Mouse (Mus musculus) lung, postnatal 25 days (tissue): ENCODE measurements around the gene Etnk2.

Experiments used
- DNase-seq: peaks from one replicate; pipeline ENCODE4 v3.0.0; 2022; ENCODE audit warnings: low spot score

The Etnk2 gene

DNA sequence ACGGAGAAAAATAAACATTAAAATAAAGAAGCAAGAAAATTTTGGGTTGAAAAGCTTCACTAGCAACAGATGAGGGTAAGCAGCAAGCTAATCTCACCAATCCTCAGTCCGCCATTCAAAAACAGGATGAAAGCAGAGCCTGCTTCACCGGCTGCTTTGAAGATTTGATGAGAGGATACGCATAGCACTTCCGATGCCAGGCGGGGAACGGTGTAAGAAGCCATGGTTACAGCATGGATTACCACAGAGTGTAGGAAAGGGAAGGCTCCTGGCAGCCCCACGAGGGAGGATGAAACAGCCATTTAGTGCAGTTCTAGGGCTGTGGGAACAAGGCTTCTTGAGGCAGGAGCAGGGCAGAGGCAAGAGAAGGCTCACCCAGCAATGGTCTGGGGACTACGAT is 11.6 kb upstream of the Etnk2 start:
- DNase-seq = no peak

DNA sequence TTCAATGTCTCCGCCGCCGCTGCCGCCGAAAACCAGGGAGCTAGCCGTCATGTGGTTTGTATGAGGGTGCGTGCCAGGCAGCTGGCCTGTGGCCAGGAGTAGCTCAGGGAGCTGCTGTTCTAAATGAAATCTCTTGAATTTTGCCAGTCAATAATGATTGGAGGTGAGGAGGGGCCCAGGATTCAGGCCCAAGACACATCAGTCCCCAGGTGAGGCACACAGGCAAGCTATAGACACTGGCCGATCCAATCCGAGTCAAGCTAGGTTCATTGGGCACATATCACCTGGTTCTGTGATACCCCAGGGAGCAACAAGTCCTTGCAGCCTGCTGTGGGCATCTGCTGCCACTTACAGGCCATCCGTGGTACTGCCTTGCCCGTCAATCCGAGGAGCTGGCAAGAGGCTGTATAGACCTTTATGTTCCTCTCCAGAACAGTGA is 10.0 kb upstream of the Etnk2 start:
- peak; percentile 79 for DNase-seq

DNA sequence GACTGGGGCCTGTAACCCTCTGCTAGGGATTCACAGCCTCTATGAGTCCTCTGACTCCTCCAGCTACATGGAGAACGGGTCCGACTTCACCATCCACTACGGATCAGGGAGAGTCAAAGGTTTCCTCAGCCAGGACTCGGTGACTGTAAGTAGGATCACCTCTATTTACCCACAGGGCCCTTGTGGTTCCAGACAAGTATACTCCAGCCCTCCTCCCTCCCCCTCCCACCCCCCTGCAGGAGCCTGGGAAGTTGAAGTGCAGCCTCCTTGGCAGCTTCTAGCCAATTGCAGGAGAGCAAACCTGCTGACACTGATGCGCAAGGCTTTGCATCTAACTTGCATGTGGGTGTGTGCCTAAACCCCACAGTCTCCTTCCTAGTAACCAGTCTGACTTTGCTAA is 7.9 kb upstream of the Etnk2 start:
- DNase-seq = no peak

DNA sequence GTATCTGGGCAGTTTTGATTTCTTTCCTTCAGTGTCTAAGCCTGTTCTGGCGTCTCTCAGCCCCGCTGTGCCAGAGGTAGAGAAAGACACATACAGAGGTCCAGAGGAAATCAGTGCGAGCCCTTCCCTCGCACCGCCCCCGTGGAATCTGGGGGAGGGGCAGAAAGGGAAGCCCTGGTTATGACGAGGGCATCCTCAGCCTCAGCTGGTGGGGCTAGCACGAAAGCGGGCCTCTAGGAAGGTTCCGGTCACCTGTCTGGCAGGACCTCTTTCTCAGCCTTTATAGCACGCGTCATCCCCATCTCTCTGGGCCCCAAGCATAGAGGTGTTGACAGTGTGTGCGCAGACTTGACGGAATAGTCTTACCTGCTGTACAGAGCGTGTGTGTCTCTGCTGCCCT is 7.5 kb upstream of the Etnk2 start:
- no peak for DNase-seq

DNA sequence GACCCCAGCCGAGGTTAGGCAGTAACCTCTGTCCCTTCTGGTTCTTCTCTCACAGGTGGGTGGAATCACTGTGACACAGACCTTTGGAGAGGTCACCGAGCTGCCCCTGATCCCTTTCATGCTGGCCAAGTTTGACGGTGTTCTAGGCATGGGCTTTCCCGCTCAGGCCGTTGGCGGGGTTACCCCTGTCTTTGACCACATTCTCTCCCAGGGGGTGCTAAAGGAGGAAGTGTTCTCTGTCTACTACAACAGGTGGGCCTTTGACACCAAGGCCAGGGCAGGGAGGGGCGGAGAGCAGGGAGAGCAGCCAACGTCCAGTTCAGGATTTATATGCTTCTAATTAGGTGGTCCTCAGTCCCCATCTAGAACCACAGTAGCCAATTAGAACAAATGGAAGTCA is 7.0 kb upstream of the Etnk2 start:
- DNase-seq = no peak

DNA sequence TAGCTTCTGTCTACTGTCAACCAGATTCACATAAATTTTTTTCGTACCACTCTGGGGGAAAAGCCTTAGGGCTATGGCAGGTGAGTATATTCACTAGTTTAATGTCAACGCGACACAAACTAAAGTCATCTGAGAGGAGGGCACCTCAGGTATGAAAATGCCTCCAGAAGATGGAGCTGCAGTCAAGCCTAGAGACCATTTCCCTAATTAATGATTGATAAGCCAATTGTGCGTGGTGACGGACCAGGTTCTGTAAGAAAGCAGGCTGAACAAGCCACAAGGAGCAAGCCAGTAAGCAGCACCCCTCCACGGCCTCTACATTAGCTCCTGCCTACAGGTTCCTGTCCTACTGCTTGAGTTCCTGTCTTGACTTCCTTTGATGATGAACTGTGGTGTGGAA is 2.4 kb upstream of the Etnk2 start:
- no peak for DNase-seq

DNA sequence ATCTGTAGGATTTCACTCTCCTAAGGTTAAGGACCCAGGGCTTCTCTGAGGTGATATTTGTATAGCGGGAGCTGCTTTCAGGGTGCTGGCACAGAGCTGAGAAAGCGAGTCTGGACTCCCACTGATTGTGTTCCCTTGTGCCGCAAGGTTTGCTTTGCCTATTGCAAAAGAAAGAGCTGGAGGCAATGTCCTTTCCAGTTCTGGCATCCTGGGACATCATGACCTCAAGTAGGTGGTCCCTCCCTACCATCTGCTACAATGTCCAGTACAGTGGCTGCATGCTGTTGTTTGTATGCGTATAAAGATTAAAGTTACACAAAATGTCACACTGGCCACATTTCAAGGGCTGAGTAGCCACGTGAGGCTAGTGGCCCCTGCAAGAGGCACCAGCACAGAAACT is 1.3 kb upstream of the Etnk2 start:
- no peak for DNase-seq

DNA sequence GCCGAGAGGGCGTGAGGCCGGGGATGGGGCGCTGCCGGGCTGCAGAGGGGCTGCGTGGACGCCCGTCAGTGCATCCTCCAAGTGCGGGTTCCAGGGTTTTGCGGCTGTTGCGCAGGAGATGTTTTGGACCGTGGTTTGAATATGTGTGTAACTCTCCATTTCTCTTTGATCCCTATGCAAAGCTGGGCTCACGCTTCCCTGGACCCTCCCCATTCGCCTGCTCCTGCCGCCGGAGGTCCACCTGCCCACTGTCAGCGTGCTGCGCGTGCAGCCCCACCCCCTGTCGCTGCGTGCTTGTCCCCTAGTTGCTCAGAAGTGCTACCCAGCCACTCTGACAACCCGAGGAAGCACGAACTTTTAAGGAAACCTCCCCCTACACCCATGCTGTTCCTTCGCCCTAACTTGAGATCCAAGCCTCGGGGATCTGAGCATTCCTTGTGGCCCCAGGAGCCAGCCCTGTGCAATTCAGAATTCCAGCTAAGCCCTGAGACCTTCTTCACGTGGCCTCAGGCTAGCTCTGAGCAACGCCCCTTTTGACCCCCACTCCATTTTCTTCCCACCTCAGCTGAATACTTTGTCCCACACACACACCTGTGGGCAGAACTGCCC is 754 bp downstream of the Etnk2 start:
- DNase-seq = no peak

DNA sequence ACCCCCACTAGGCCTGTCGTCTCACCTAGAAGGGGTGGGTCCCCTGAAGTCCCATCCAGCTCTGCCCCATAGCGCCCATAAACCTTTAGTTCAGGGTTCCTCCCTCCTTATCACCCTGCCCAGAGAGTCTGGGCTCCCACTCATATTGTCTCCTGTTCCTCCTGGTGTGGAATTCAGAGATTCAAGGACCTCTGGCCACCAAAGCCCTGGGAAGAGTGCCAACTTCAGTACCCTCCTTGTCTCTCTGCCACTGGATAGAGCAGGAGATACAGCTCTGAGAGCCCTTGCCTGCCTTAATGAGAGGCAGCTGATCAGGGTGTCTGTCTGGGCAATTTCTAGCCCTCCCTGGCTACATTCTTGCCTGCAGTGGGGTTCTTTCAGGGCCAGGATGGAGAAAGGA is 1.5 kb downstream of the Etnk2 start:
- DNase-seq = no peak

DNA sequence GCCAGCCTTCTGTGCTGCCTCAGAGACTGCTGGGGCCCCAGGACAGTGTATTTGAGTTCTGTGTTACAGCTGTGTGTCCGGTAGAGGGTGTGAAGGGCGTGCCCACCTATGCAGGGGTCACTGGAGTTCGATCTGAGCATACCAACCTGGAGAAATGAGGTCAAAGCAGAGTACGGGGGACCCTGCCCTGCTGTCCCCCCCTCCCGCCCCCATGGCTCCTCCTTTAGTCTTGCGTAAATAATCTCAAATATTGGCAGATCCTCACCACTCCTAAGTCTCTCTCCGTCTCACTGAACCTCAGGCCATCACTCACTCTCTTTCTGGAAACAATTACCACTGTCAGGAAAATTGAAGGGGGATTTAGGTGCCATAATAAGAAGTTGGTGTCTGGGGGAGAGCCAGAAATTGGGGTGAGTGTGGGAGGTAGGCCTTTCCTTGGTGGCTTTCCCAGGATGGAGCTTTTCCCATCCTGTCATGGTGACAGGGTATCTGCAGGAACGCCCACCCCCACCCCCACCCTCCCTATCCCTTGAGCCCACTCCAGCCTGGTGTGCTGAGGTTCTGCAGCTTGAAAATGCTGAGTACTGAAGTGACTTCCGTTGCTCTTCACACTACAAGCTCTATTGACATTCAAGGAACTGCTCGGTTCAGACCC is 3.7 kb downstream of the Etnk2 start:
- no peak for DNase-seq

DNA sequence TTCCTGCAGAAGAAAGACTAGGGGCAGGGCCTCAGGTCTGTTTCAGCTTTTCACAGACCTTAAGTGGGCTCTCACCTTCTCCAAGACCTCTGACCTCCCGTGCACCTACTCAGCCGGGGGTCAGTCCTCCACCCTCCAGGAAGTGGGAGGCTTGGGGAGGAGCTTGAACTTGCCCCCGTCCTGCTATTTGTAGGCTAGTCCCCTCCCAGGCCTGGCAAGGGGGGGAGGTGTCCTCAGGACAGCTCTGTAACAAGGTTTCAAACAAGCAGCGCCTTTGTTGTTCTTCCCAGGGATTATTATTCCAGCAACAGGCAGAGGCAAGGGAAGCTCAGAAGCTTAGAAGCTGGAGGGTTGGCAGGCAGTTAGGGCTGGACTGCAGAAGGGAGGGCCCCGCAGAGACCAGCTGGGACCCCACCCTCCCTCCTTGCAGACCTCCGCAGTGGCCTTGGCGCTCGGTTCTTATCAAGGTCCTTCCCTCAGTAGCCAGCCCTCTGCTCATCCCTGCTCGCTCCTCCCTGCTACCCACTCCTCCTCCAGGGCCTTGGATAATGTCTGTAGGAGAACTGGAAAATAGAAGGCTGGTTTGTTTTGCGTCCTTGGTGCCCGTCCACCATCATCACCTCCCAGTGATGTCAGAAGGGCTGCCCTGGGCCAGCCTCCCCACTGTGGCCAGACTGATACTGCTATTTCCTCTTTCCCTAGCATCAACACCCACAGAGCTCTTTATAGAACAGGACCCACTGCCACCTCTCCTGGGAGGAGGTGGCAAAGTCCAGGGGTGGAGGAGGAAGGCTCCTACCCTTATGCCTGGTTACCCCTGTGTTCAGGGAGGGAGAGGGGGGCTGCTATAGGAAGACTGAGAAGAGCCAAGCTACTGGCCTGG is 4.5 kb downstream of the Etnk2 start:
- no peak for DNase-seq

DNA sequence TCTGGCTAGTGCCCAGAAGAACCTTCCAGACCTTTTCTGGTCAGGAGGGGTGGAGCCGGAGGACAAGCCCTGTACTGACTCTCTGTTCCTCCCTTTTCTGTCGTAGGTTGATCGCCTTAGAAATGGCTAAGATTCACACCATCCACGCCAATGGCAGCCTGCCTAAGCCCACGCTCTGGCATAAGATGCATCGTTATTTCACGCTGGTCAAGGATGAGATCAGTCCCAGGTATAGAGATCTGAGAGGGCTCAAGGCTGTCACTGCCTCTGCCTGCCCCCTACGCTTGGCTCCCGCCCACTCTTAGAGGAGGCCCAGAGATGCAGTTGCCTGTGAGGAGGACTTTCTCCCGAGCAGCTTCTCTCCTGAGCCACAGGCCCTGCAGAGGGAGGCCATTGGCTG is 5.3 kb downstream of the Etnk2 start:
- no peak for DNase-seq

DNA sequence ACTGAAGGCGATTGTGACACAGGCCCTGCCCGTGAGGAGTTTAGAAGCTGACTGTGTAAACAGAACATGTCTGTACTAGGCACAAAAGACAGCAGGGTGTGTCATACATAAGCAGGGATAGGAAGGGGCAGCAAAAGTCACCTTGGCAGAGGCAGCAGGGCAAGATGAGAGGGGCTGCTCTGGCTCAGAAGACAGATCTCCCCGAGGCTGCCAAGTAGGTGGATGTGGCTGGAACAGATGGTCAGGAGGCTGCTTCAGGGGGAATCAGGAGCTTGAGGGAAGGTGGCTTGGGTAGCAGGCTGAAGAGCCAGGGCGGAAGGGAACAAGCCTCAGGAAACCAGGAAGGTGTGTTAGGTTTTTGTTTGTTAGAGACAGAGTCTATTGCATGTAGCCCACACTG is 7.0 kb downstream of the Etnk2 start:
- DNase-seq = no peak

DNA sequence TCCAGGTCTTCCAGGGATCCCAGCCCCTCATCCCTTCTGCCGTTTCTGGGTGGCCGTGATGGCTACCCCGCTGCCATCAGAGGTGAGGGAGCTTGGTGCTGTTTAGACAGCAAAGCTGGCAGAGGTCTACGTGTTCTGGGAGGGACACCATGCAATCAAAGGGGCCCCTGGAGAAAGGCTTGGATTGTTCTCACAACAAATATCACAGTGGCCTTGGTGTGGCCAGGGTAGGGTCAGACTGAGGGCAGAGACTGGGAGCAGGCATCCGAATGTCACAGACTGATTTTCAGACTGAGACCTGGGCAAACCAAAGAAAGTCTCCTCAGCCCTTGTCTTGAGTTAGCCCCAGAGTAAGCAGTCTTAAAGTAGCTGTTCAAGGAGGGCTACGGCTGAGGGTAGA is 8.1 kb downstream of the Etnk2 start:
- no peak for DNase-seq

DNA sequence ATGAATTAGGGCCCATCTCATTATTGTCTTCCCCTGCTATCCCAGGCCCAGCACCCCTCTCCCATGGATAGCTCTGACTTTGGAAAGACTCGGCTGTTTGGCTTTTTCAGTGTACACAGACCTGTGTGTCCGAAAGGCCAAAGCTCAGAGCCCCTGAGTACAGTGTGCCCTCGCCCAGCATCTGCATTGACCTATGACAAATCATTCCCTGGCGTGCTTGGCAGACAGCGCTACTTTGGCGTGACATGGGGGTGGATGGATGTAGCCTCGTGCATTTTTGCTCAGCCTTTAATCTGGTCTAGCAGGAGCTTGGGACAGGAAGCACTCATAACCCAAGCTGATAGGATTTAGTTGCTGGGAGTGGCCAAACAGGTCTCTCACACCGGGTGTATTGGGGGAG is 8.7 kb downstream of the Etnk2 start:
- DNase-seq = no peak

DNA sequence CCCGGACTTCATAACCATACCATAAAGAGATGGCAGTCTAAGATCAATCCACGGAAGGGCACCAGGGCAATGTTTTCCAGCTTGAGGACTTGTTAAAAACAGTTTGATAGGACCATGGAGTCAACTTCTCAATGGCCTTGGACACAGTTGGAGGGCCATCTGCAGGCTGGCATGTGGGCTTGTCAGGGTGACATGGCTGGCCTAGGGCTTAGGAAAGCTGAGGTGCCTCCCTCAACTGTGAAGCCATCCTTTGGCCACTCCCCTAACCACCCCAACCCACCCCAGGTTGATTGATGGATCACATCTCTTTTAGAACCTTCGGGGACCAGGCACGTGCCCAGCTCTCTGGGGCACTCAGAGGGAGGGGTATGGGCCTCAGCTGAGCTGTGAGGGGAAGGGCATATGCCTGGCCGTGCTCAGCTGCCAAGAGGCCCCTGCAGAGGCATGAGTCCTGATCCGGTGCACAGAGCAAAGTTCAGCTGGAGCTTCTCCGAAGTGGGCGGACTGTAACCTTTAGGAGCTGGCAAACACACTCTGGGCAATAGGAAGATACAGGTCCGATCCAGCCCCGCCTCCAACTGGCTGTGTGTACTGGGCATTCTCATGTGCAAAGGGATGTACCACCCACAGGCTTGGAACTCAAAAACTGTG is 12.4 kb downstream of the Etnk2 start:
- DNase-seq = no peak

DNA sequence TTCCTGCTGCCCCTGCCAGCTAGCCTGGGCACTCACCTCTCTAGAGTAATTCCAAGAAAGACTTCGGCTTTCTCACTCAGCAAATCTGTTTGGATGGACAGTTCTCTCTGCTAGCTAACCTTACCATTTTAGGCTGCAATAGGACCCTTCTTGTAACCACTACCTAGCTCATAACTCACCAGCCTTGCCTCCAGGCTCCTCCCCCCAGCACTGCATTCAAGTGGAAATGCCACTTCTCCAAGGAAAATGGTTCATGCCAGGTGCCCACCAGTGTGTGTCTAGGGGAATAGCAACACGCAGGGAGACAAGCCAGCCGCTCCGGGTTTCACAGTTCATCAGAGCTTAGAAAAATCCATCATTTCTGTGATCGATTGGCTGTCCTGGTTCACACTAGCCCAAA is 14.2 kb downstream of the Etnk2 start:
- DNase-seq = no peak

DNA sequence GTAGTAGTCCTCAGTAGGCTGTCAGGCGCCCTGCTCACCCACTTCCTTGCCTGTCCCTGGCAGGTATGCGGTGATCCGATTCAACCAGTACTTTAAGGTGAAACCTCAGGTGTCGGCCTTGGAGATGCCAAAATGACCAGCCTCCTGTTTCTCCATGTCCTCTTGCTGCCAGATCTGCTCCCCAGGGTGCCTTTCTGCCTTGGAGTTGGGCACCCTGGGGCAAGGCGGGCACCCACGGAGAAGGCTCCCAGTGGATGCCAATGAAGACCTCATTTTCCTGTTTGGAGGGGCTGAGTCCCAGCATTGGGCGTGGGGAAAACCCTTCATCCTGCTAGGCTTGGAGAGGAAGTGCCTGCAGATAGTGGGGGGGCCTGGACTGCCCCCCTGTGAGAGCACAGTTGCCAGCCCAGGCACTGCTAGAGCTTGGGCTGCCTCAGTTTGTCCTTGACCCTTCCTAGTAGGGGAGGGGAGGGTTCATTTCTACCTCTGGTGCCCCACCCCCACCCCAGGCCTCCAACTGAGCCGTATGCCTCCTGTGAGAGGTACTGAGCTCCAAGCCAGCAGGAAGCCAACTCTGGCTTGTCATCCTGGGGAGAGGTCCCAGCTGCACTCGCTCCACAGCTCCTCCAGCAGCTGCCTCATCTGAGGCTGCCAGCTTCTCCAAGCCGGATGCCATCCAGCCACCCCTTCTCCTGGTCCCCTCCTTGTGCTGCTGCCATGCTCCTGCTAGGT is 16.0 kb downstream of the Etnk2 start:
- DNase-seq = no peak

DNA sequence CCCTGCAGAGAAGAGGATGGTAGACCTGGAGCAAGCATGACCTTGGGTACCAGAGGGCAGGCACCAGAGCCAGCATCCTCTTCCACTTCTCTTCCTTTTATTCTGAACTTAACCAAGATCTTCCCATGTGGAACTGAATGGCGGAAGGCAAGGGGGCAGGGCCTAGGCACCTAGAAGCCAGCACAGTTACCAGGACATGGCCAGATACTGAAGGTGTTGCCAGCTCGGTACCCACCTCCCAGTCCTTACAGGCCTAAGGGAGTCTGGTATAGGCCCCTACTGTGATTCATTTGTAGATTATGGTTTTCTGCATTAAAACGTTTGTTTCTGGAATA is 16.6 kb downstream of the Etnk2 start:
- no peak for DNase-seq

DNA sequence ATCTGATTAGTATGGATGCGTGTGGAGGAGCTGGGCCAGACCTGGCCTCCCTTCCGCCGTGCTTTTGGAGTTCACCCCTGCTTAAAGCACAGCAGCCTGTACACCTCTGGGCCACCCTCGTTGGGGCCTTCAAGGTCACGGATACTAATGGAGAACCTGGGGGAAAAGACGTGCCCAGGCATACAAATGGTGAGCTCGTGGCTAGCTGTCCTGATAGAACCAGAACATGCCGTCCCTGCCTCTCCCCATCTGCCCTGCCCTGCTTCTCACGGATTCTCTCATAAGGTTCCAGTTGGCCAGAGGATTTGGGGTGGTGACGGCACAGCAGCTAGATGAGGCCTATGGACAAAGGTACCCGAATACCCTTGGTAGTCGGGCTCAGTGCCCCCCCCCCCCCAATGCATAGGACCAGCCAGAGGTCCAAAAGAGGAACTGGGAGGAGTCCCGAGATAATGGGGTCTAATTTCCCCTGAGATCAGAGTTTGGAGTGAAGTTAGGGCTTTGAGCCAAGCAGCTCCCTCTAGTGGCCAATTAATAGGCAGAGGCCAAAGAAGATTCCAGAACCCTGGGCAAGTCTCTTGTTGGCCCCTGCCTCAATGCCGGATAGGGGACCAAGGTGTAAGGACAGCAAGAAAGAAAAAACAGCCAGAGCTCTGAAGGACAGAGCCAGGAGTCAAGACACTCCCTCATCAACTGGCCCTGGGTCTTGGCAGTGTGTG is 17.1 kb downstream of the Etnk2 start:
- peak; percentile 49 for DNase-seq

DNA sequence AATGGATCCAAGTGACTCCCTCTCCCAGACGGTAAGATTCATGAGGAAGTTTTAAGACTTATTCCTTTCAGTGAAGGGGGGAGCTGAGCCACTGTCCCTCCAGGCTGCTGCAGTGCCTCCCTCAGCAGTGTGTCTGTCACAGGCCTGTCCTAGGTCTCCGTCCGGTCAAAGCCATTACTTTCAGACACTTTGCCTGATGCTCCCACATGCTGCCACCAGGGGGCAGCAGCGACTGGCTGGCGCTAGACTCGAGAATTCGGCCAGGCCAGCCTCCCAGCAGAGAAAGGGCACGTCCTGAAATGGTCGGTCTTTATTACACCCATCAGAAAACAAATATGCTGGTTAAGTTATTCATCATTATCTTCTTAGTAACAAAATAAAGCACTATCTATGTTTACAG is 18.6 kb downstream of the Etnk2 start:
- no peak for DNase-seq
